Mouse (Mus musculus): Measurements from ENCODE around the gene Entr1.

Gene Entr1

GRCm38 (mm10) chr2:26389154-26389690 lies at the start of gene Entr1, which contains the start of gene Pmpca:
TSS of gene Entr1 (minus strand) at chr2:26389316.
TSS of gene Pmpca (plus strand) at chr2:26389339.
- in situ Hi-C loops (cut with MboI; ENCODE audit: low sequenced_read_pairs), result no loop called here

GRCm38 (mm10) chr2:26438373-26438772 lies 49.3 kb upstream of the Entr1 start:
- in situ Hi-C loops (cut with MboI; ENCODE audit: low sequenced_read_pairs), result no loop called here

GRCm38 (mm10) chr2:26437221-26437620 lies 48.1 kb upstream of the Entr1 start:
- in situ Hi-C loops (cut with MboI; ENCODE audit: low sequenced_read_pairs), result no loop called here

- in situ Hi-C loops (cut with MboI; ENCODE audit: low sequenced_read_pairs), result no loop called here
Observed at GRCm38 (mm10) chr2:26434791-26435572, 45.9 kb upstream of the Entr1 start.

GRCm38 (mm10) chr2:26429851-26430250 lies 40.7 kb upstream of the Entr1 start:
- in situ Hi-C loops (cut with MboI; ENCODE audit: low sequenced_read_pairs), result no loop called here

GRCm38 (mm10) chr2:26424541-26424940 lies 35.4 kb upstream of the Entr1 start:
- in situ Hi-C loops (cut with MboI; ENCODE audit: low sequenced_read_pairs), result no loop called here

GRCm38 (mm10) chr2:26423086-26423485 lies 34.0 kb upstream of the Entr1 start:
- in situ Hi-C loops (cut with MboI; ENCODE audit: low sequenced_read_pairs), result no loop called here

- in situ Hi-C loops (cut with MboI; ENCODE audit: low sequenced_read_pairs), result no loop called here
Observed at GRCm38 (mm10) chr2:26421969-26422368, 32.9 kb upstream of the Entr1 start.

GRCm38 (mm10) chr2:26418120-26418519 lies 29.0 kb upstream of the Entr1 start:
- in situ Hi-C loops (cut with MboI; ENCODE audit: low sequenced_read_pairs), result no loop called here

- in situ Hi-C loops (cut with MboI; ENCODE audit: low sequenced_read_pairs), result no loop called here
Observed at GRCm38 (mm10) chr2:26417066-26417465, 27.9 kb upstream of the Entr1 start.

GRCm38 (mm10) chr2:26410931-26411411 lies 21.9 kb upstream of the Entr1 start:
- in situ Hi-C loops (cut with MboI; ENCODE audit: low sequenced_read_pairs), result no loop called here

- in situ Hi-C loops (cut with MboI; ENCODE audit: low sequenced_read_pairs), result no loop called here
Observed at GRCm38 (mm10) chr2:26410091-26410490, 21.0 kb upstream of the Entr1 start.

- in situ Hi-C loops (cut with MboI; ENCODE audit: low sequenced_read_pairs), result no loop called here
Observed at GRCm38 (mm10) chr2:26409362-26409761, 20.2 kb upstream of the Entr1 start.

GRCm38 (mm10) chr2:26408515-26409356 lies 19.6 kb upstream of the Entr1 start, which contains the start of gene Inpp5e:
TSS of gene Inpp5e (minus strand) at chr2:26409203.
- in situ Hi-C loops (cut with MboI; ENCODE audit: low sequenced_read_pairs), result no loop called here

- in situ Hi-C loops (cut with MboI; ENCODE audit: low sequenced_read_pairs), result no loop called here
Observed at GRCm38 (mm10) chr2:26403306-26403705, 14.2 kb upstream of the Entr1 start.

GRCm38 (mm10) chr2:26402265-26402664 lies 13.1 kb upstream of the Entr1 start:
- in situ Hi-C loops (cut with MboI; ENCODE audit: low sequenced_read_pairs), result no loop called here

GRCm38 (mm10) chr2:26401023-26401422 lies 11.9 kb upstream of the Entr1 start:
- in situ Hi-C loops (cut with MboI; ENCODE audit: low sequenced_read_pairs), result no loop called here

GRCm38 (mm10) chr2:26400296-26400695 lies 11.2 kb upstream of the Entr1 start:
- in situ Hi-C loops (cut with MboI; ENCODE audit: low sequenced_read_pairs), result no loop called here

GRCm38 (mm10) chr2:26399647-26400046 lies 10.5 kb upstream of the Entr1 start:
- in situ Hi-C loops (cut with MboI; ENCODE audit: low sequenced_read_pairs), result no loop called here

- in situ Hi-C loops (cut with MboI; ENCODE audit: low sequenced_read_pairs), result no loop called here
Observed at GRCm38 (mm10) chr2:26398978-26399377, 9.9 kb upstream of the Entr1 start.

- in situ Hi-C loops (cut with MboI; ENCODE audit: low sequenced_read_pairs), result no loop called here
Observed at GRCm38 (mm10) chr2:26391617-26392016, 2.5 kb upstream of the Entr1 start.
